Mouse (Mus musculus) ES-E14 (cell line): ENCODE results near the gene Rxrb. TPM values are rescaled to one million over a fixed set of nuclear protein-coding genes. Genes with fewer than 3 reads are reported as not detected.

Source experiments
- DNase-seq: peaks from one replicate; pipeline ENCODE4 v3.0.0-alpha.2; 2013; ENCODE audit warnings: low read depth, low spot score
- H3K27ac ChIP-seq: 2 replicates; pipeline ENCODE4 v1.5.1; 2012; ENCODE audit warnings: low read depth, mild to moderate bottlenecking, low read length, moderate library complexity, mixed read lengths; ENCODE audit not compliant: poor library complexity, insufficient read depth, severe bottlenecking
- H3K36me3 ChIP-seq: 2 replicates; pipeline ENCODE4 v1.6.1; 2012; ENCODE audit warnings: mild to moderate bottlenecking, low read length, moderate library complexity, mixed read lengths; ENCODE audit not compliant: control insufficient read depth, poor library complexity, insufficient read depth, severe bottlenecking
- H3K4me1 ChIP-seq, 2 experiments: fragments of 150-350 bp in 1 of 2; sonication (generic) in 1 of 2; 2 replicates each; pipeline ENCODE4 v1.6.1; 2012; ENCODE audit warnings: low read length in 2 of 2, mild to moderate bottlenecking in 1 of 2, mixed read lengths in 1 of 2; ENCODE audit not compliant: control insufficient read depth in 2 of 2, insufficient read depth in 2 of 2, poor library complexity in 1 of 2
- H3K4me3 ChIP-seq, 2 experiments: fragments of 150-350 bp in 1 of 2; sonication (generic) in 1 of 2; 2 replicates each; pipeline ENCODE4 v1.5.1; 2012; ENCODE audit warnings: low read length in 2 of 2, low read depth in 1 of 2, mild to moderate bottlenecking in 1 of 2, mixed read lengths in 1 of 2; ENCODE audit not compliant: insufficient read depth in 1 of 2, poor library complexity in 1 of 2, severe bottlenecking in 1 of 2
- H3K9ac ChIP-seq: 2 replicates; pipeline ENCODE4 v1.6.1; 2012; ENCODE audit warnings: low read depth, mild to moderate bottlenecking, low read length, mixed read lengths; ENCODE audit not compliant: poor library complexity, insufficient read depth, severe bottlenecking
- H3K9me3 ChIP-seq: fragments of 150-350 bp; sonication (generic); 2 replicates; pipeline ENCODE4 v1.6.1; 2012; ENCODE audit warnings: low read depth, mild to moderate bottlenecking, low read length; ENCODE audit not compliant: control insufficient read depth, insufficient read depth
- CHD2 ChIP-seq: IDR thresholded peaks from 2 replicates; pipeline ENCODE4 v1.6.1; 2014; ENCODE audit warnings: mild to moderate bottlenecking, low read depth, low read length, inconsistent platforms
- HCFC1 ChIP-seq: IDR thresholded peaks from 2 replicates; pipeline ENCODE4 v1.6.1; 2012; ENCODE audit warnings: low read length, inconsistent platforms, borderline replicate concordance; ENCODE audit not compliant: insufficient read depth
- MAFK ChIP-seq: IDR thresholded peaks from 2 replicates; pipeline ENCODE4 v1.6.1; 2014; ENCODE audit warnings: mild to moderate bottlenecking, low read depth, low read length, inconsistent platforms; ENCODE audit not compliant: insufficient read depth
- ZC3H11A ChIP-seq: IDR thresholded peaks from 2 replicates; pipeline ENCODE4 v1.6.1; 2012; ENCODE audit warnings: low read depth, mild to moderate bottlenecking, inconsistent platforms, low read length, borderline replicate concordance
- ZNF384 ChIP-seq: IDR thresholded peaks from 2 replicates; pipeline ENCODE4 v1.6.1; 2012; ENCODE audit warnings: low read depth, low read length, inconsistent platforms
- in situ Hi-C, 2 experiments: fragments of 600-800 bp; cut with MboI; formaldehyde crosslinking; loops; one replicate each; pipeline ENCODE4 v1.15.1; 2025; ENCODE audit warnings: low sequenced_read_pairs in 2 of 2, inconsistent platforms in 1 of 2; ENCODE audit not compliant: unreplicated experiment in 2 of 2
- total RNA-seq: library from RNA; depleted of rRNA; stranded (reverse); fragments of 300-350 nt; gene quantifications from 2 replicates; pipeline ENCODE4 v1.2.3, GENCODE M21; 2012

Rxrb gene
- total RNA-seq, 1 experiment, result 52.4 TPM

DNA sequence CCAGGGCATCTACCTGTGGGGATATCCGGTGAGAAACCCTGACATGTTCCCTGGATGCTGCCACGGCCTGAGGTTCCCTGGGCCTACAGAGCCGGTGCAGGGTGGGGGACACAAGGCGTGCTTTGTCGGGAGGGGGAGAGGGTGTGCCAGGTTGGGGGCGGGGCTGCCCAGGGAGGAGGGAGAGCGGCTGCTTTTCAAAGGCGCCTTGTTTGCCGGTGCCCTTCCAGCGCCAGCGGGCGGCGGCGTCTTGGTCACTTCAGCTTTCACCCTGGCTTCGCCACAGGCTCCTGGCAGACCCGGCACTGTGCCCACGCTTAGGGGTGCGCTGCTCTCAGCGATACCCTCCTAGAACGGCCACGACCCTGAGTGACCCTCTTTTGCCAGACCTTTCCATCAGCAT lies 6.8 kb downstream of the Rxrb start:
- Histone ChIP-seq H3K27ac (no peak overlapping the region), H3K4me1 (peaks cover 0 to 8% of the 10 kb centered on the region in 2 experiments; a peak in 1 of 4 replicates), H3K9me3 (no peaks in the 10 kb centered on the region), H3K36me3 (peaks cover 33% of the 10 kb centered on the region), H3K9ac (no peak overlapping the region), H3K4me3 (no peak overlapping the region; a peak in 1 of 4 replicates)
- no peak for DNase-seq
- no peak for TF ChIP-seq CHD2
- TF ChIP-seq HCFC1, result no peak
- TF ChIP-seq ZC3H11A, result no peak
- no peak for TF ChIP-seq MAFK
- no peak for TF ChIP-seq ZNF384
- in situ Hi-C loops, result no loop called here

- no peaks in the 10 kb centered on the region for H3K9me3 ChIP-seq
- H3K4me3 ChIP-seq, result peak within 1 kb of the TSS in 1 of 2 experiments; percentile 33; a peak in 1 of 4 replicates
- in situ Hi-C loops, result no loop called here
- H3K4me1 ChIP-seq, result peaks cover 0 to 8% of the 10 kb centered on the region in 2 experiments; a peak in 1 of 4 replicates
- H3K36me3 ChIP-seq, result peaks cover 31% of the 10 kb centered on the region
- TF ChIP-seq HCFC1, result no peak
- no peak for TF ChIP-seq CHD2
- no peak for TF ChIP-seq ZC3H11A
- TF ChIP-seq ZNF384, result no peak
- TF ChIP-seq MAFK, result no peak
- H3K27ac ChIP-seq, result no peak within 1 kb of the TSS
- no peak for DNase-seq
- 0 out of 2 replicates have a peak within 1 kb of the TSS, but pooled peaks have one; percentile 8 for H3K9ac ChIP-seq
Measured at GRCm38 (mm10) chr17:34038878-34039561, 7.4 kb downstream of the Rxrb start, which contains the start of gene Col11a2. Col11a2 (plus strand) TSS chr17:34039437.

- no peak overlapping the region for H3K27ac ChIP-seq
- H3K36me3 ChIP-seq, result peaks cover 27% of the 10 kb centered on the region
- H3K4me3 ChIP-seq, result no peak overlapping the region; a peak in 1 of 4 replicates
- peaks cover 0 to 8% of the 10 kb centered on the region in 2 experiments; a peak in 1 of 4 replicates for H3K4me1 ChIP-seq
- in situ Hi-C loops, result no loop called here
- H3K9me3 ChIP-seq, result no peaks in the 10 kb centered on the region
- DNase-seq, result no peak
- no peak for TF ChIP-seq ZNF384
- no peak for TF ChIP-seq MAFK
- no peak for TF ChIP-seq ZC3H11A
- TF ChIP-seq CHD2, result no peak
- no peak for TF ChIP-seq HCFC1
- no peak overlapping the region for H3K9ac ChIP-seq
Measured at GRCm38 (mm10) chr17:34039562-34040450, 8.2 kb downstream of the Rxrb start.

DNA sequence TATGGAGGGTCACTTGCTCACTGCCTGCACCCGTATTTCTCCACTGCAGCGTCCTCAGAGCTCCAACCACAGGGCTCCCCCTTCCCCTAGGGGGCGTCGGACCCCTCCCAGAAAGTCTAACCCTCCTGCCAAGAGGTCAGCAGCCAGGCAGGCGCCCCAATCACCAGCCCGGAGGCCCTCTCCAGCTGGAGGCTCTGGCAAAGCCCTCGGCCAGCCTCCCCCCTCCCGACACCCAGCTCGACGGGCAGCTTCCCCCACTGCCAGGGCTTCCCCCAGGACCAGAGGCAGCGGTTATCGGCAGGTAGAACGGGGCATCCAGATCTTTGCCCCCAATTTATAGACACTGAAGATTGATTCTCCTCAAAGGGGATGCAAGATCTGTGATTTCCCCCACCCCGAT lies 14.3 kb downstream of the Rxrb start:
- no peak overlapping the region for H3K4me3 ChIP-seq
- no peak for DNase-seq
- no peak overlapping the region for H3K27ac ChIP-seq
- in situ Hi-C loops, result no loop called here
- TF ChIP-seq HCFC1, result no peak
- TF ChIP-seq MAFK, result no peak
- no peak for TF ChIP-seq ZNF384
- TF ChIP-seq ZC3H11A, result no peak
- no peak for TF ChIP-seq CHD2
- H3K4me1 ChIP-seq, result no peaks in the 10 kb centered on the region; a peak in 1 of 4 replicates
- H3K9me3 ChIP-seq, result no peaks in the 10 kb centered on the region
- H3K36me3 ChIP-seq, result no peaks in the 10 kb centered on the region
- H3K9ac ChIP-seq, result no peak overlapping the region
